ENCODE assay signal across 9 mouse cellular contexts in the genomic region with DNA sequence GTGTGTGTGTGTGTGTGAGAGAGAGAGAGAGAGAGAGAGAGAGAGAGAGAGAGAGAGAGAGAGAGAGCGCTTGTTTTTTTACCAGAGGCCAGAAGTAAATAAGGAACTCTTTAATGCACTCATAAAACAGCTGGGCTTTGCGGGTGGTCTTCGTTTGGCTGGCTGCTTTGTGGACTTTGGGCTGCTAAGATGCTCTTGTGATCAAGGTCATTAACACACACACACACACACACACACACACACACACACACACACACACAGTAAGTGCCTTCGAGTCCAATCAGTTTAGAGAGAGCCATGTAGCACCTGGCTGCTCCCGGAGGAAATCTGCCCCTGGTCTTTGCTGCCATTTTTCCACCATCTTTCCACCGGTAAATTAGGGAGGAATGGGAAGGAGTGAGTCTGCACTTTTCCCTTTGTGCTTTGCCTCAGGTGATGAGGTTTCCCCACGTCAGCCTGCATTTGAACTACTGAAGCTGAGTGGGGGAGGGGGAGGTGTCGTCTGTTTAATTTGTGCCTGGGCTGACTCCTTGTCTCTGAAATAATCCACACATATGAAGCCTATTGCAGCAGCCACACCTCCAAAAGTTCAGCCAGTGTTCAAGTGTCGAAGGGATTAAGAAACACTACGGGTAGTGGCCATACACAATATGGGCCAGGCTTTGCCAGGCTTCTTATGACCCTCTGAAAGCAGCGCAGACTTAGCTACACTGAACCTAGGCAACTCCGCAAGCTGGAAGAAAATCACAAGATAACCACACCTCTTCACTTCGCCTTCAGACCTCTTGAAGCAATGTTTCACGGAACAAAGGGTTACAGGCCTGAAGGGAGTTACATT. TPM values are rescaled to one million over a fixed set of nuclear protein-coding genes. Genes with fewer than 3 reads are reported as not detected.
A peak's percentile ranks its signal among the peaks of the same experiment; 100 is the strongest.
DNase-seq lines count a peak whose midpoint lies in the region; ATAC-seq and TF ChIP-seq lines count a peak whose summit lies in the region.
"Had no signal": no experiment of that assay in that cellular context is flagged by ENCODE, and none has a peak within 500 bp of the region (broad histone marks: within the 10 kb centered on the region; RNA-seq: fewer than 3 reads in every experiment).

No protein-coding gene starts in this region.

- H3K4me3 ChIP-seq in kidney, postnatal 0 days (replicated peaks; ENCODE audit: low read depth, low read length) = no peak overlapping the region
- H3K4me3 ChIP-seq in hindbrain, embryonic 16.5 days (ENCODE audit: low read length) = no peak overlapping the region
- no peak overlapping the region for H3K4me3 ChIP-seq in midbrain, embryonic 15.5 days

- no peaks in the 10 kb centered on the region for H3K36me3 ChIP-seq in kidney, postnatal 0 days (ENCODE audit: insufficient read depth, low read length)
- no peaks in the 10 kb centered on the region for H3K36me3 ChIP-seq in hindbrain, embryonic 16.5 days (ENCODE audit: control insufficient read depth, insufficient read depth, low read length)
- no peaks in the 10 kb centered on the region for H3K36me3 ChIP-seq in midbrain, embryonic 15.5 days (replicated peaks)

- H3K9ac ChIP-seq in kidney, postnatal 0 days (ENCODE audit: low read depth, low read length) = no peak overlapping the region
- no peak overlapping the region for H3K9ac ChIP-seq in hindbrain, embryonic 16.5 days (ENCODE audit: low read depth, low read length)
- no peak overlapping the region for H3K9ac ChIP-seq in midbrain, embryonic 15.5 days

- DNase-seq in kidney, postnatal 0 days (ENCODE audit: low spot score) = peak; percentile 56
- no peak for DNase-seq in kidney, postnatal 14 days
- peak; percentile 79 for DNase-seq in fat pad, adult 2 months (ENCODE audit: extremely low read depth, low read depth, low spot score)
- DNase-seq in frontal cortex, postnatal 25 days (ENCODE audit: low spot score in 2 of 2) = no peak
- DNase-seq in gastrocnemius, postnatal 10 days = no peak

- TF ChIP-seq CTCF in kidney, postnatal 0 days (IDR thresholded peaks at IDR 0.05; ENCODE audit: low read depth) = no peak

- H3K9me3 ChIP-seq in kidney, postnatal 0 days (replicated peaks; ENCODE audit: low read length) = no peaks in the 10 kb centered on the region
- H3K9me3 ChIP-seq in hindbrain, embryonic 16.5 days (ENCODE audit: control insufficient read depth, low read length) = no peaks in the 10 kb centered on the region
- no peaks in the 10 kb centered on the region for H3K9me3 ChIP-seq in midbrain, embryonic 15.5 days

- WGBS in kidney, postnatal 0 days = 57% methylated on average over 14 of the region's 14 CpGs
- WGBS in hindbrain, embryonic 16.5 days = 61% methylated on average over 14 of the region's 14 CpGs
- WGBS in midbrain, embryonic 15.5 days = 51% methylated on average over 14 of the region's 14 CpGs

- ATAC-seq in kidney, postnatal 0 days (replicated peaks; ENCODE audit: low FRiP score, low read depth) = no peak; the same call in 1 of the 2 replicates
- ATAC-seq in hindbrain, embryonic 16.5 days = 0 out of 2 replicates have a peak, but pooled peaks have one; percentile 40
- ATAC-seq in midbrain, embryonic 15.5 days (replicated peaks) = 0 out of 2 replicates have a peak, but pooled peaks have one; percentile 19
- ATAC-seq: intestine, embryonic 16.5 days had no signal

- peaks cover 10% of the 10 kb centered on the region; the same call in 1 of the 2 replicates for H3K4me1 ChIP-seq in kidney, postnatal 0 days (replicated peaks; ENCODE audit: insufficient read depth, low read length)
- H3K4me1 ChIP-seq in hindbrain, embryonic 16.5 days (ENCODE audit: control insufficient read depth, insufficient read depth, low read depth, low read length) = peaks cover 14% of the 10 kb centered on the region
- peaks cover 15% of the 10 kb centered on the region for H3K4me1 ChIP-seq in midbrain, embryonic 15.5 days

- no peak overlapping the region for H3K27ac ChIP-seq in kidney, postnatal 0 days
- H3K27ac ChIP-seq in hindbrain, embryonic 16.5 days (ENCODE audit: low read depth, low read length) = no peak overlapping the region
- H3K27ac ChIP-seq in midbrain, embryonic 15.5 days = no peak overlapping the region

- no peaks in the 10 kb centered on the region for H3K27me3 ChIP-seq in kidney, postnatal 0 days (ENCODE audit: insufficient read depth, low read length)
- H3K27me3 ChIP-seq in hindbrain, embryonic 16.5 days (replicated peaks; ENCODE audit: control insufficient read depth, insufficient read depth, low read length) = no peaks in the 10 kb centered on the region
- H3K27me3 ChIP-seq in midbrain, embryonic 15.5 days (replicated peaks) = no peaks in the 10 kb centered on the region

- H3K4me2 ChIP-seq in kidney, postnatal 0 days (ENCODE audit: low read length) = no peak overlapping the region
- no peak overlapping the region for H3K4me2 ChIP-seq in hindbrain, embryonic 16.5 days (ENCODE audit: low read length)
- no peak overlapping the region for H3K4me2 ChIP-seq in midbrain, embryonic 15.5 days

RNA-seq across cellular contexts. Expression of a gene that starts 16.7 kb away (rescaled TPM):
- polyA plus RNA-seq in kidney, postnatal 0 days (2015; fragmentation: Nextera tagmentation; extraction: Ambion mirVana) = not detected in 2 replicates
- polyA plus RNA-seq in hindbrain, embryonic 16.5 days (2015; fragmentation: Nextera tagmentation; extraction: Ambion mirVana) = 0.16 TPM in 1 of 2 replicates, not detected in the other
- not detected in 2 replicates for polyA plus RNA-seq in midbrain, embryonic 15.5 days (2015; fragmentation: Nextera tagmentation; extraction: Ambion mirVana)
- not detected for total RNA-seq in gastrocnemius, postnatal 10 days (2021)
- total RNA-seq: left cerebral cortex, postnatal 36 days had no signal

Comparison
In these comparisons a context has a peak if more than half of its experiments do, and no peak if none do; other contexts are left out.
1. DNase-seq: peak in kidney, postnatal 0 days (single experiment) and fat pad, adult 2 months (single experiment); none in kidney, postnatal 14 days (single experiment), frontal cortex, postnatal 25 days (0 of 2) and gastrocnemius, postnatal 10 days (single experiment).